Mouse (Mus musculus): ENCODE measurements around the gene Adamtsl1. TPM values are rescaled to one million over a fixed set of nuclear protein-coding genes. Genes with fewer than 3 reads are reported as not detected.

Gene Adamtsl1
- polyA plus RNA-seq, 1 experiment from 2014 or later, result 8.1 TPM

- no peak for DNase-seq (ENCODE audit: low spot score)
Measured at GRCm38 (mm10) chr4:86317916-86318542, 804.1 kb downstream of the Adamtsl1 start.

DNA sequence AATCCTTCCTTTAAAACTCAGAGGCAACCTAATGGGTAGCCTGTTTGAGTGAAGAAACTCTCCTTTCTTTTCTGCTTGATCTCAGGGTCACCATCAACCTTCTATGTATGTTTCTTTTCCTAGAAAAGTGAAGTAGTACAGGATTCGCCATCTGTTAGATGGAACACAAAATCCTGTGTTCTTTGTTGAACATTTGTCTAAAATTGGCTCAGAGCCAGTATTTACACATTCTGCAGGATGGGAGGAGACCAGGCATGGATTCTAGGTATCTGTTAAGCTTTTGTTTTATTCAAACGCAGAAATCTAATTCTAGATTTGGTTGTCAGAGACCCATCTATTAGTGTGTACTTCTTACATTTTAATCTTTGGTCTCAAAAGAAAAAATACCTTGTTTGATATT is 811.4 kb downstream of the Adamtsl1 start:
- no peak overlapping the region for H3K9ac ChIP-seq (ENCODE audit: low read length)
- 78% methylated on average over 2 of the region's 2 CpGs for WGBS
- H3K4me1 ChIP-seq (replicated peaks; ENCODE audit: control insufficient read depth, insufficient read depth, low read length), result no peaks in the 10 kb centered on the region
- H3K27me3 ChIP-seq (ENCODE audit: control insufficient read depth, insufficient read depth, low read length), result no peaks in the 10 kb centered on the region
- no peak overlapping the region for H3K27ac ChIP-seq (ENCODE audit: low read depth, low read length)
- H3K9me3 ChIP-seq (ENCODE audit: control insufficient read depth, low read length), result no peaks in the 10 kb centered on the region
- ATAC-seq (replicated peaks; ENCODE audit: low FRiP score) (no peak), DNase-seq (ENCODE audit: low spot score) (no peak)
- no peak overlapping the region for H3K4me3 ChIP-seq (ENCODE audit: low read depth, low read length)
- H3K4me2 ChIP-seq (ENCODE audit: low read depth, low read length, severe bottlenecking), result no peak overlapping the region
- no peaks in the 10 kb centered on the region for H3K36me3 ChIP-seq (ENCODE audit: control insufficient read depth, insufficient read depth, low read length)

More at GRCm38 (mm10) chr4:86317916-86318542, 804.1 kb downstream of the Adamtsl1 start:
- no peak for ATAC-seq (replicated peaks; ENCODE audit: low FRiP score)
- H3K27ac ChIP-seq (ENCODE audit: low read depth, low read length), result no peak overlapping the region
- no peak overlapping the region for H3K4me3 ChIP-seq (ENCODE audit: low read depth, low read length)
- WGBS, result 79% methylated on average over 3 of the region's 3 CpGs
- H3K9ac ChIP-seq (ENCODE audit: low read length), result no peak overlapping the region
- H3K9me3 ChIP-seq (ENCODE audit: control insufficient read depth, low read length), result no peaks in the 10 kb centered on the region
- no peaks in the 10 kb centered on the region for H3K27me3 ChIP-seq (ENCODE audit: control insufficient read depth, insufficient read depth, low read length)
- no peaks in the 10 kb centered on the region for H3K4me1 ChIP-seq (replicated peaks; ENCODE audit: control insufficient read depth, insufficient read depth, low read length)
- no peak overlapping the region for H3K4me2 ChIP-seq (ENCODE audit: low read depth, low read length, severe bottlenecking)
- no peaks in the 10 kb centered on the region for H3K36me3 ChIP-seq (ENCODE audit: control insufficient read depth, insufficient read depth, low read length)

GRCm38 (mm10) chr4:86326003-86326402 is 812.0 kb downstream of the Adamtsl1 start:
- Histone ChIP-seq H3K4me2 (ENCODE audit: low read depth, low read length, severe bottlenecking) (no peak overlapping the region), H3K4me1 (replicated peaks; ENCODE audit: control insufficient read depth, insufficient read depth, low read length) (no peaks in the 10 kb centered on the region), H3K9me3 (ENCODE audit: control insufficient read depth, low read length) (no peaks in the 10 kb centered on the region), H3K9ac (ENCODE audit: low read length) (no peak overlapping the region), H3K36me3 (ENCODE audit: control insufficient read depth, insufficient read depth, low read length) (no peaks in the 10 kb centered on the region), H3K27ac (ENCODE audit: low read depth, low read length) (no peak overlapping the region), H3K4me3 (ENCODE audit: low read depth, low read length) (no peak overlapping the region), H3K27me3 (ENCODE audit: control insufficient read depth, insufficient read depth, low read length) (no peaks in the 10 kb centered on the region)
- WGBS, result 82% methylated on average over 5 of the region's 5 CpGs
- ATAC-seq (replicated peaks; ENCODE audit: low FRiP score), result no peak
- DNase-seq (ENCODE audit: low spot score), result no peak

- Histone ChIP-seq H3K9me3 (ENCODE audit: control insufficient read depth, low read length) (no peaks in the 10 kb centered on the region), H3K9ac (ENCODE audit: low read length) (no peak overlapping the region), H3K4me2 (ENCODE audit: low read depth, low read length, severe bottlenecking) (no peak overlapping the region), H3K4me1 (replicated peaks; ENCODE audit: control insufficient read depth, insufficient read depth, low read length) (no peaks in the 10 kb centered on the region), H3K4me3 (ENCODE audit: low read depth, low read length) (no peak overlapping the region), H3K27me3 (ENCODE audit: control insufficient read depth, insufficient read depth, low read length) (no peaks in the 10 kb centered on the region), H3K27ac (ENCODE audit: low read depth, low read length) (no peak overlapping the region), H3K36me3 (ENCODE audit: control insufficient read depth, insufficient read depth, low read length) (no peaks in the 10 kb centered on the region)
- WGBS, result 80% methylated on average over 8 of the region's 8 CpGs
- ATAC-seq (replicated peaks; ENCODE audit: low FRiP score) (no peak), DNase-seq (ENCODE audit: low spot score) (no peak)
Measured at GRCm38 (mm10) chr4:86326638-86327037, 812.7 kb downstream of the Adamtsl1 start.

DNA sequence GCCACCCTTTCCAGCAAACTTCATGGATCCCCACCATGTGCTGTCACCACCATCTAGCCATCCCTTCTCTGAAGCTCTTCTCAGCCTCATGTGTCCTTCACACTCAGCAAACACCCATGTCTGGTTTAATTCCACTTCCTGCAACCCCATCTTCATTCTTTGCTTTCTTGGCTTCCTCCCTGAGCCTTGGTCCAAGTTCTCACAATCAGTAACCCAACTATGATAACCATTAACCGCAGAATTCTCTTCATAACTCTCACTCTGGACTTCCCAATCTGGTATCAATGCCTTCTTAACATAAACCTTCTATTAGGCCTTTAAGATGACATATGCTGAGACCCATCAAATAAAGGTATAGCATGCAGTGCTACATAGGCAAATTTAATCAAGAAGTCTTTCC is 815.5 kb downstream of the Adamtsl1 start:
- 85% methylated on average over 1 of the region's 1 CpGs for WGBS
- H3K36me3 ChIP-seq (ENCODE audit: control insufficient read depth, insufficient read depth, low read length), result no peaks in the 10 kb centered on the region
- H3K4me3 ChIP-seq (ENCODE audit: low read depth, low read length), result no peak overlapping the region
- H3K4me2 ChIP-seq (ENCODE audit: low read depth, low read length, severe bottlenecking), result no peak overlapping the region
- no peak for ATAC-seq (replicated peaks; ENCODE audit: low FRiP score)
- no peak overlapping the region for H3K27ac ChIP-seq (ENCODE audit: low read depth, low read length)
- H3K9me3 ChIP-seq (ENCODE audit: control insufficient read depth, low read length), result no peaks in the 10 kb centered on the region
- no peaks in the 10 kb centered on the region for H3K4me1 ChIP-seq (replicated peaks; ENCODE audit: control insufficient read depth, insufficient read depth, low read length)
- H3K27me3 ChIP-seq (ENCODE audit: control insufficient read depth, insufficient read depth, low read length), result no peaks in the 10 kb centered on the region
- H3K9ac ChIP-seq (ENCODE audit: low read length), result no peak overlapping the region
- DNase-seq (ENCODE audit: low spot score), result no peak

DNA sequence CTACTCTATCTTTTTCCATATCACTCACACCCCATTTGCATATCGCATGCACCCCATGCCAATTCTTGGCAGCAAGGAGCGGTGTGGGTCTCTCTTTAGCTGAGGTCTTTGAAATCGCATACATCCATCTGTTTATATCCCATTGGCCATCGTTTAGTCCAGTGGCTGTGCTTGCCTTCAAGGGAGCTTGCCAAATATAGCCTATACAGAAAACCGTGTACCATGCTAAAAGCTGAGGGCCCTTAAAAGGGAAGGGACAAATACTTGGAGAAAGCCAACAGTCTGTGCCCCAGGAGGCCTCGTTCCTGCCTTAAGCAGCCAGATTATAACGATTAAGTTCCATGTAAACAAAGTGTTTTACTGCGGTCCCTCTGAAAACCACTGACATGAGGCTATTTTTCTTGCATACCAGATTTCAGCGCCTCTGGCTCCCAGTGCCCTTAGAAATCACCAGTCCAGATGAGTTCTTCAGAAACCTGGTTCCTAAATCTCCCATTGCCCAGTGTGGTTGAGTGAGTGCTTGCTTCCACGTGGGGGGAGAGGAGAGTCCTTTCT is 822.0 kb downstream of the Adamtsl1 start:
- no peak overlapping the region for H3K27ac ChIP-seq (ENCODE audit: low read depth, low read length)
- no peaks in the 10 kb centered on the region for H3K9me3 ChIP-seq (ENCODE audit: control insufficient read depth, low read length)
- ATAC-seq (replicated peaks; ENCODE audit: low FRiP score) (no peak), DNase-seq (ENCODE audit: low spot score) (no peak)
- H3K9ac ChIP-seq (ENCODE audit: low read length), result no peak overlapping the region
- H3K36me3 ChIP-seq (ENCODE audit: control insufficient read depth, insufficient read depth, low read length), result no peaks in the 10 kb centered on the region
- H3K27me3 ChIP-seq (ENCODE audit: control insufficient read depth, insufficient read depth, low read length), result no peaks in the 10 kb centered on the region
- no peak overlapping the region for H3K4me3 ChIP-seq (ENCODE audit: low read depth, low read length)
- no peak overlapping the region for H3K4me2 ChIP-seq (ENCODE audit: low read depth, low read length, severe bottlenecking)
- no peaks in the 10 kb centered on the region for H3K4me1 ChIP-seq (replicated peaks; ENCODE audit: control insufficient read depth, insufficient read depth, low read length)
- WGBS, result 54% methylated on average over 10 of the region's 10 CpGs

DNA sequence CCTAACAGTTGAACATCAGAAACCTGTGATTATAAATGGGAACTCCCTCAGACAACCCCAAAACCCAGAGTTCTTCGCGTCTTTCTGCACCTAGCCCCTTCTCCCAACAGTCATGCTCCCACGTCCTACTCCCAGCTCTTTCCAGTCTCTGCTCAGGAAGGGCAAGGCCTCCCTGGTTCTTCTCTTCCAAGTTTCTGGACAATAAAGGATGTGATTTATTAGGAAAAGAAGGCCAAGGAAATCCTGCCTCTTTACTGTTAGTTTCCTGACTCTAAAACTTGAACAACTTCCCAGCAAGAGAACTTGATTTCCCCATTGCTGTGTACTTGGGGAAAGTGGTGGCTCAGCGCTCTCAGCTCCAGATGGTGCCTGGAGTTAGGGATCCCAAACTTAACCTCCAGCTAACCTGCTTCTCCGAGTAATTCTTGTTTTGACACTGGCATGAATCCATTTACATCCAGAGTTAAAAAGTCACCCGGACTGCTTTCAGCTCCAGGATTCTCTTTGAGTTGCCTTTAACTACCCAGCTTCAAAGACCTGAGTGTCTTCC is 823.3 kb downstream of the Adamtsl1 start:
- no peak overlapping the region for H3K4me3 ChIP-seq (ENCODE audit: low read depth, low read length)
- H3K9ac ChIP-seq (ENCODE audit: low read length), result no peak overlapping the region
- no peaks in the 10 kb centered on the region for H3K4me1 ChIP-seq (replicated peaks; ENCODE audit: control insufficient read depth, insufficient read depth, low read length)
- H3K27ac ChIP-seq (ENCODE audit: low read depth, low read length), result no peak overlapping the region
- ATAC-seq (replicated peaks; ENCODE audit: low FRiP score) (no peak), DNase-seq (ENCODE audit: low spot score) (no peak)
- no peaks in the 10 kb centered on the region for H3K9me3 ChIP-seq (ENCODE audit: control insufficient read depth, low read length)
- H3K36me3 ChIP-seq (ENCODE audit: control insufficient read depth, insufficient read depth, low read length), result no peaks in the 10 kb centered on the region
- WGBS, result 89% methylated on average over 6 of the region's 6 CpGs
- H3K27me3 ChIP-seq (ENCODE audit: control insufficient read depth, insufficient read depth, low read length), result no peaks in the 10 kb centered on the region
- H3K4me2 ChIP-seq (ENCODE audit: low read depth, low read length, severe bottlenecking), result no peak overlapping the region

DNA sequence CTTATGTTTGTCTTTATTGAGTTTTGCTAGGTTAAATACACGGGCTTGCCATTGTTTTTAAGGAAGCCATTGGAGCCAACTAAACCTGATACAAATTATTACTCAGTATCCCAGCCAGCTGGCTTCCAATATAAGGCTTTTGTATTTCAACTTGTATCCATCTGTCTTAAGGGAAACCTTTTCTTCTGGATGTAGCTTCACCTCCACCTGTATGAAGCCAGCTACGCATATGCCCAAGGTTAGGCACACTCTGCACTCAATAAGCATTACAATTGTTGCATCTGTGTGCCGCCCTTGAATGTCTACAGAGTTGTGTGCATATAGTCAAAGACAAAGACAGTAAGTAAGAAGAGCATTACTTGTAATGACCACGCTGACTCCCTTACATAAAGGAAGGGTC is 835.4 kb downstream of the Adamtsl1 start:
- no peak for DNase-seq (ENCODE audit: low spot score)
- Histone ChIP-seq H3K4me2 (ENCODE audit: low read depth, low read length, severe bottlenecking) (no peak overlapping the region), H3K9ac (ENCODE audit: low read length) (no peak overlapping the region), H3K27me3 (ENCODE audit: control insufficient read depth, insufficient read depth, low read length) (no peaks in the 10 kb centered on the region), H3K4me3 (ENCODE audit: low read depth, low read length) (no peak overlapping the region), H3K27ac (ENCODE audit: low read depth, low read length) (no peak overlapping the region), H3K9me3 (ENCODE audit: control insufficient read depth, low read length) (no peaks in the 10 kb centered on the region), H3K36me3 (ENCODE audit: control insufficient read depth, insufficient read depth, low read length) (no peaks in the 10 kb centered on the region), H3K4me1 (replicated peaks; ENCODE audit: control insufficient read depth, insufficient read depth, low read length) (no peaks in the 10 kb centered on the region)
- 91% methylated on average over 4 of the region's 4 CpGs for WGBS
- no peak for ATAC-seq (replicated peaks; ENCODE audit: low FRiP score)

GRCm38 (mm10) chr4:86352121-86352520 is 838.1 kb downstream of the Adamtsl1 start:
- Histone ChIP-seq H3K27ac (ENCODE audit: low read depth, low read length) (no peak overlapping the region), H3K4me3 (ENCODE audit: low read depth, low read length) (no peak overlapping the region), H3K9ac (ENCODE audit: low read length) (no peak overlapping the region), H3K4me1 (replicated peaks; ENCODE audit: control insufficient read depth, insufficient read depth, low read length) (no peaks in the 10 kb centered on the region), H3K36me3 (ENCODE audit: control insufficient read depth, insufficient read depth, low read length) (no peaks in the 10 kb centered on the region), H3K9me3 (ENCODE audit: control insufficient read depth, low read length) (no peaks in the 10 kb centered on the region), H3K4me2 (ENCODE audit: low read depth, low read length, severe bottlenecking) (no peak overlapping the region), H3K27me3 (ENCODE audit: control insufficient read depth, insufficient read depth, low read length) (no peaks in the 10 kb centered on the region)
- ATAC-seq (replicated peaks; ENCODE audit: low FRiP score), result no peak
- no peak for DNase-seq (ENCODE audit: low spot score)
- 84% methylated on average over 4 of the region's 4 CpGs for WGBS

Data from forebrain, embryonic 11.5 days (tissue).